Mouse (Mus musculus) heart, postnatal 0 days (tissue): ENCODE results near the gene Rps26. TPM values are rescaled to one million over a fixed set of nuclear protein-coding genes. Genes with fewer than 3 reads are reported as not detected.
"Not testable (repeated sequence)": the region's sequence is repeated elsewhere in the genome, so short reads cannot be mapped to it uniquely, and the experiment has no call there.

Experiments used
- ATAC-seq: fragments of 200-750 bp; cut with Nextera tagmentation; 2 replicates; pipeline ENCODE4 v1.8.0; 2017; ENCODE audit warnings: low read depth, moderate number of reproducible peaks, moderate library complexity; ENCODE audit not compliant: insufficient read depth
- DNase-seq: peaks from one replicate; pipeline ENCODE4 v3.0.0-alpha.2; 2016; ENCODE audit warnings: low spot score
- H3K27ac ChIP-seq: fragments of 300-500 bp; sonication (generic); 2 replicates; pipeline ENCODE4 v1.5.1; 2014; ENCODE audit warnings: low read depth, mild to moderate bottlenecking
- H3K27me3 ChIP-seq: fragments of 300-500 bp; sonication (generic); 2 replicates; pipeline ENCODE4 v1.6.1; 2014; ENCODE audit warnings: low read length, mixed read lengths; ENCODE audit not compliant: control insufficient read depth, insufficient read depth
- H3K36me3 ChIP-seq: fragments of 300-500 bp; sonication (generic); replicated peaks from 2 replicates; pipeline ENCODE4 v1.6.1; 2014; ENCODE audit warnings: low read length, mixed read lengths; ENCODE audit not compliant: control insufficient read depth, insufficient read depth
- H3K4me1 ChIP-seq: fragments of 300-500 bp; sonication (generic); 2 replicates; pipeline ENCODE4 v1.6.1; 2014; ENCODE audit warnings: antibody characterized with exemption; ENCODE audit not compliant: control insufficient read depth, insufficient read depth
- H3K4me2 ChIP-seq: fragments of 300-500 bp; sonication (generic); 2 replicates; pipeline ENCODE4 v1.6.1; 2014; ENCODE audit warnings: low read depth, mild to moderate bottlenecking, low read length, moderate library complexity
- H3K4me3 ChIP-seq: fragments of 300-500 bp; sonication (generic); 2 replicates; pipeline ENCODE4 v1.5.1; 2014; ENCODE audit warnings: low read depth, low read length
- H3K9ac ChIP-seq: fragments of 300-500 bp; sonication (generic); replicated peaks from 2 replicates; pipeline ENCODE4 v1.6.1; 2014; ENCODE audit warnings: low read depth, low read length, mixed read lengths
- H3K9me3 ChIP-seq: fragments of 300-500 bp; sonication (generic); replicated peaks from 2 replicates; pipeline ENCODE4 v1.6.1; 2016; ENCODE audit warnings: low read length; ENCODE audit not compliant: control insufficient read depth
- CTCF ChIP-seq: IDR thresholded peaks from 2 replicates; pipeline ENCODE4 v1.5.1; 2016; ENCODE audit warnings: antibody characterized with exemption, control low read depth, low read depth
- EP300 ChIP-seq: IDR thresholded peaks from 2 replicates; pipeline ENCODE4 v1.6.1; 2016; ENCODE audit warnings: antibody characterized with exemption, low read depth
- WGBS: fragments of 180-500 bp; shearing (Covaris S2); extraction: QIAGEN DNeasy Blood & Tissue Kit; methylation state at CpG from one replicate; pipeline ENCODE4 v1.1.7; 2014; 5-methylcytosine and 5-hydroxymethylcytosine counted together
- polyA plus RNA-seq: library from polyadenylated mRNA; unstranded; fragments of >200 nt; fragmentation: Nextera tagmentation; extraction: Ambion mirVana; gene quantifications from 2 replicates; pipeline ENCODE4 v1.2.1, GENCODE M21; 2015
- total RNA-seq: library from RNA; depleted of rRNA; stranded (reverse); fragments of >200 nt; gene quantifications from 2 replicates; pipeline ENCODE4 v1.2.3, GENCODE M21; 2014; ENCODE audit warnings: low replicate concordance

Rps26 gene
- total and polyA plus RNA-seq, 2 experiments from 2014 or later, result 341 to 1,086 TPM

DNA sequence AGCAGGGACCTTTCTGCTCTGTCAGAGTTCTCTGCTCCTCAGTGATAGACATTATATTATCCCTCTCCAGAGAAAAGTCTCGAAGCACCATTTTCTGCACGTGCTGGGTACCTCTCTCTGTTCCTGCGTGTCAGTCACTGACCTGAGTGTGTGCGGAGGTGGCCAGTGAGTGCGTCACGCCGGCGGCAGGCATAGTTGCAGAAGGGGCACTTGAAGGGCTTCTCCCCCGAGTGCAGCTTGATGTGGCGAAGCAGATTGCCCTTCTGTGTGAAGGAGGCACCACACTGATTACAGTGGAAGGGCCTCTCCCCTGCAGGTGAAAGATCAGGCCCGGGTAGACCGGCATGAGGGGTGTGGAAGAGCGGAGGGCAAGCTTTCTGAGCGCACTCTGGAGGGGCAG lies 13.5 kb upstream of the Rps26 start:
- DNase-seq, result no peak
- WGBS, result 67% methylated on average over 14 of the region's 14 CpGs
- H3K27me3 ChIP-seq, result no peaks in the 10 kb centered on the region; the same call in 1 of the 2 replicates
- H3K36me3 ChIP-seq, result no peaks in the 10 kb centered on the region
- no peak overlapping the region for H3K27ac ChIP-seq
- no peak overlapping the region for H3K4me2 ChIP-seq
- TF ChIP-seq EP300, result no peak
- no peak for TF ChIP-seq CTCF
- no peak for ATAC-seq
- no peaks in the 10 kb centered on the region for H3K9me3 ChIP-seq
- H3K4me1 ChIP-seq, result peaks cover 6% of the 10 kb centered on the region
- no peak overlapping the region for H3K9ac ChIP-seq
- H3K4me3 ChIP-seq, result no peak overlapping the region

DNA sequence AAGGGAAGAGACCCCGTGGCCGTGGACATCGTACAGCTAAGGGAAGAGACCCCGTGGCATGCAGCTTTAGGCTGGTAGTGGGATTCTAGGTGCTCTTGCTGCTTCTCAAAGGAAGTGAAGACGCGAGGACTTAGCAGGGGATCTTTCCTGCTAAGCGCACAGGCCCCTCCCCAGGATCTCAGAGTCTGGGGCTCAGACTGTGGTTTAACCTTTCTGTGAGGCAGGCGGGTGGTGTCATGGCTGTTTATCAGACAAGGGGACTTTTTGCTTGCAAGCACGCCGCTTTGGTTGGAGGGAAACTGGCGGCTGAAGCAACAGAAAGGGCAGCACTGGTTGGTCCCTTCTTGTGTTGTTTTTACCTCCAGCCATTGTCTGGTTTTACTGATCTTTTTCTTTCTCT lies 10.5 kb upstream of the Rps26 start:
- Histone ChIP-seq H3K9me3 (no peaks in the 10 kb centered on the region), H3K36me3 (no peaks in the 10 kb centered on the region), H3K4me3 (no peak overlapping the region), H3K27ac (peak overlapping the region; percentile 4; the same call in 1 of the 2 replicates), H3K9ac (no peak overlapping the region), H3K4me2 (no peak overlapping the region; the same call in 1 of the 2 replicates), H3K4me1 (peaks cover 2% of the 10 kb centered on the region; the same call in 1 of the 2 replicates), H3K27me3 (no peaks in the 10 kb centered on the region)
- no peak for DNase-seq
- TF ChIP-seq CTCF (no peak), EP300 (no peak)
- 23% methylated on average over 11 of the region's 11 CpGs for WGBS
- ATAC-seq, result no peak

DNA sequence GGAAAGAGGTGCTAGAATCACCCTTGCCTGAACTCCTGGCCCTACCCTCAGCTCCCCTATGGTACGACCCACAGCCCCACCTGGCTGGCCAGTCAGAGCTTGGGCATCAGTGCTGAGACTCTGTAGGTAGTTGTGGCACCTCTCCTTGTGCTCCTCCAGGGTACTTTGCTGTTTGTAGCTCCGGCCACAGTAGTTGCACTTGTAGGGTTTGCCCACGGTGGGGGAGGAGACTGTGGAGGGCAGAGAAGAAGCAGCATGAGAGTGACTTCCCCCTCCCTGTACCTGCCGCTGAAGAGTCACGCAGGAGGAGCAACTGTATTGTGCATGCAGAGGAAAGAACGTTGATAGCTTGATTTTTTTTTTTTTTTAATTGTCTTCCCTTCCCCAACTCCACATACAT lies 10.0 kb upstream of the Rps26 start:
- 42% methylated on average over 6 of the region's 6 CpGs for WGBS
- no peak overlapping the region; the same call in 1 of the 2 replicates for H3K4me2 ChIP-seq

DNA sequence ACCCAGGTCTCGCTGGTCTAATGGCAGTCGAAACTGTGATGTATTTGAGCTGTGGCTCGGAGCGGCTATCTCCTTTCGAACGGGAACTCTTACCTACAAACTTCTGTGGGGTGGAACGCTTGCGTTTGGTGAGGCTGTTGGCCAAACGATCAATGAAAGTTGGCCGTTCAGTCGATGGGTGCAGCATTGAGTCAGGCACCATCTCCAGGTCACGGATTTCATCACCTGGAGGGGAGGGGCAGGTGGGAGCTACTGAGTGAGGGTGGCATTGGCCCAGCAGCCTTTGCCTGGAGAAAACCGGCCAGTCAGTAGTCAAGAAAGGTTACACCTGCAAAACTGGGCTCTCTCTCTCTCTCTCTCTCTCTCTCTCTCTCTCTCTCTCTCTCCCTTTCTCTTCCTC lies 9.2 kb upstream of the Rps26 start:
- Histone ChIP-seq H3K27me3 (no peaks in the 10 kb centered on the region), H3K36me3 (no peaks in the 10 kb centered on the region)

More for the DNA sequence above, 10.0 kb upstream of the Rps26 start:
- Histone ChIP-seq H3K36me3 (no peaks in the 10 kb centered on the region), H3K27ac (no peak overlapping the region), H3K9ac (no peak overlapping the region), H3K4me3 (no peak overlapping the region), H3K4me1 (no peaks in the 10 kb centered on the region), H3K27me3 (no peaks in the 10 kb centered on the region), H3K9me3 (no peaks in the 10 kb centered on the region)
- TF ChIP-seq CTCF (no peak), EP300 (no peak)
- ATAC-seq (no peak), DNase-seq (no peak)

DNA sequence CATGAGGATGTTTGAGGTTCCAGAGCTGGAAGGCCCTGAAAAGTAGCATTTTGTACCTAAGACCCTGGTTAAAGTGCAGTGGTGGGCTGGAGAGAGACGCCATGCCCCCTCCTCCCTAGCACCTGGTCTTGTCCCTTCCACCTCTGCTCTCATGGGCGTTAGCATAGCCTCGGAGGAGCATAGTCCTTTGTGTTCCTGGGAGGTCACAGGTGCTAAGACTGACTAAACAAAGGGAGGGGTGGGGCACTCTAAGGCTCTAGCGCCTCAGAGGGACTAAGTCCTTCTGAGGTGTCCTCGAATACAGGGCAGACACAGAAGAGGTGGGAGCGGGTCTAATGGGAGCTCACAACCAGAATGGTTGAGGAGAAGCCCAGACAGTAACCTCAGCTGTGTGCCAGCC lies 5.0 kb upstream of the Rps26 start:
- Histone ChIP-seq H3K4me3 (no peak overlapping the region), H3K9me3 (no peaks in the 10 kb centered on the region), H3K4me1 (no peaks in the 10 kb centered on the region), H3K4me2 (no peak overlapping the region), H3K27me3 (no peaks in the 10 kb centered on the region), H3K9ac (no peak overlapping the region), H3K36me3 (no peaks in the 10 kb centered on the region), H3K27ac (no peak overlapping the region)
- DNase-seq (no peak), ATAC-seq (no peak)
- 24% methylated on average over 6 of the region's 6 CpGs for WGBS
- TF ChIP-seq CTCF, result no peak
- TF ChIP-seq EP300, result no peak

More for the DNA sequence above, 9.2 kb upstream of the Rps26 start:
- ATAC-seq (no peak), DNase-seq (no peak)
- Histone ChIP-seq H3K4me2 (no peak overlapping the region), H3K27ac (no peak overlapping the region), H3K4me1 (no peaks in the 10 kb centered on the region), H3K9me3 (no peaks in the 10 kb centered on the region), H3K9ac (no peak overlapping the region), H3K4me3 (no peak overlapping the region)
- WGBS, result 93% methylated on average over 13 of the region's 13 CpGs
- no peak for TF ChIP-seq EP300
- no peak for TF ChIP-seq CTCF

DNA sequence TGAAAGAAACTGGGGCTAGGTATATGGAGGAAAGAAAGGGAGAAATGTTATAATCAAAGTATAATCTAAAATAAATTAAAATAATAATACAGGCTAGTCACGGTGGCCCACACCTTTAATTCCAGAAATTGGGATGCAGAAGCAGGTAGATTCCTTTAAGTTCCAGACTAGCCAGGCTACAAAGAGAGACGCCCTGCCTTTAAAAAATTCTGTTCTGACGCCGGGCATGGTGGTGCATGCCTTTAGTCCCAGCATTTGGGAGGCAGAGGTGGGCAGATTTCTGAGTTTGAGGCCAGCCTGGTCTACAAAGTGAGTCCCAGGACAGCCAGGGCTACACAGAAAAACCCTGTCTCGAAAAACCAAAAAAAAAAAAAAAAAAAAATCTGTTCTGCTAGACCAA lies 3.8 kb upstream of the Rps26 start:
- H3K4me2 ChIP-seq, H3K9ac ChIP-seq, H3K36me3 ChIP-seq, H3K9me3 ChIP-seq, ATAC-seq, H3K27me3 ChIP-seq, H3K27ac ChIP-seq, H3K4me3 ChIP-seq, DNase-seq, H3K4me1 ChIP-seq: not testable (repeated sequence)
- WGBS, result 73% methylated on average over 5 of the region's 5 CpGs
